8 mouse cellular contexts compared by ENCODE assay signal in the genomic region with DNA sequence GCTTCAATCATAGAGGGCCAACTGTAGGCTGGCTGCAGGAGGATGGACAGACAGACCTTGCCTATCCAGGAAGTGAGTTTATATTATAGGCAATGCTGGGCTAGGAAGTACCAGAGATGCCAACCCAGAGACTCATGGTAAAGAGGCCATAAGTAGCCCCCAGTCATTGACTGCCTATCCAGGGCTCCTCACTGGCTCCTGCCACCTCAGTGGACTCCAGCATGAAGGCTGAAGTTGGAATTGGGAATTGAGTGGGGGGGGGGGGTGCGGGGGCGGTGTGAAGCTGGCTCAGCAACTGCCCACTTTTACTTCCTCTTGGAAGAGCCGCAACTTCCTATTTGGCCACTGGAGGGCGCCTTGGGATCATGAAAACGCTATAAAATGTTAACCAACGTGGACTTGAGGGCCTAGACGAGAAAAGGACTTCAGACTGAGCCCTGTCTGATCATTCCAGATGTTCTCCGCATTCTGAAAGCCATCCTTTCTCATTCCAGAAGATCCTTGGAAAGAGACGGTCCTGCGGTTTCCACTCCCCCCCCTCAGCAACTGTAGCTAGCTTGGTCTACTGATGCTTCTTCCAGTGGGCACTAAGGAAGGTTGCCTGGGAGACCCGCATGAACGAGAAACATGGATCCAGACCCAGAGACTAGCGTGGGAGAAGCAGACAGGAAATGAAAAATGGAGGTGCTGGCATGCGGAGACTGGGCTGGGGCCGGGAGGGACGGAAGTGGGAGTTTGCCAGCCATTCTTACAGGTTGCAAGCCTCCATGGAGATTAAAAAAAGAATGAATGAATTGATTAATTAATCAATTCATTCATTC.
A peak's percentile ranks its signal among the peaks of the same experiment; 100 is the strongest.
DNase-seq lines count a peak whose midpoint lies in the region; ATAC-seq and TF ChIP-seq lines count a peak whose summit lies in the region.

No protein-coding gene starts in this region.

- H3K4me1 ChIP-seq in intestine, postnatal 0 days (replicated peaks; ENCODE audit: control insufficient read depth, insufficient read depth, low read length) = no peaks in the 10 kb centered on the region
- H3K4me1 ChIP-seq in limb, embryonic 11.5 days (ENCODE audit: control insufficient read depth, insufficient read depth, low read length) = peaks cover 5% of the 10 kb centered on the region; the same call in 1 of the 2 replicates
- no peaks in the 10 kb centered on the region; the same call in 1 of the 2 replicates for H3K4me1 ChIP-seq in midbrain, embryonic 15.5 days

- in situ Hi-C loops in Patski (cut with MboI; ENCODE audit: low pct_unique_long_range_greater_than_20kb) = loop anchor here (5.0 kb wide), 3 partner anchors 85 to 225 kb away; a partner anchor contains a TSS

- no peak overlapping the region for H3K27ac ChIP-seq in intestine, postnatal 0 days (ENCODE audit: low read depth, low read length)
- no peak overlapping the region for H3K27ac ChIP-seq in limb, embryonic 11.5 days (replicated peaks; ENCODE audit: low read depth, low read length)
- H3K27ac ChIP-seq in midbrain, embryonic 15.5 days = 0 out of 2 replicates have a peak overlapping the region, but pooled peaks have one; percentile 25

- no peaks in the 10 kb centered on the region for H3K36me3 ChIP-seq in intestine, postnatal 0 days (ENCODE audit: control insufficient read depth, insufficient read depth)
- no peaks in the 10 kb centered on the region for H3K36me3 ChIP-seq in limb, embryonic 11.5 days (ENCODE audit: control insufficient read depth, insufficient read depth, low read length)
- no peaks in the 10 kb centered on the region for H3K36me3 ChIP-seq in midbrain, embryonic 15.5 days (replicated peaks)
- no peaks in the 10 kb centered on the region for H3K36me3 ChIP-seq in splenic B cell, adult 2 months (ENCODE audit: control insufficient read depth, insufficient read depth, low read length, poor library complexity, severe bottlenecking)

- H3K4me3 ChIP-seq in intestine, postnatal 0 days (ENCODE audit: low read depth, low read length) = no peak overlapping the region
- no peak overlapping the region for H3K4me3 ChIP-seq in limb, embryonic 11.5 days (ENCODE audit: low read depth, low read length)
- no peak overlapping the region for H3K4me3 ChIP-seq in midbrain, embryonic 15.5 days

- no peak overlapping the region for H3K9ac ChIP-seq in intestine, postnatal 0 days (ENCODE audit: low read depth, low read length)
- H3K9ac ChIP-seq in limb, embryonic 11.5 days (ENCODE audit: low read length) = no peak overlapping the region
- no peak overlapping the region for H3K9ac ChIP-seq in midbrain, embryonic 15.5 days

- no peaks in the 10 kb centered on the region for H3K9me3 ChIP-seq in intestine, postnatal 0 days (ENCODE audit: control insufficient read depth)
- no peaks in the 10 kb centered on the region for H3K9me3 ChIP-seq in limb, embryonic 11.5 days (ENCODE audit: control insufficient read depth, low read length)
- no peaks in the 10 kb centered on the region for H3K9me3 ChIP-seq in midbrain, embryonic 15.5 days

- CTCF ChIA-PET in Patski (lab: Charles Lee) = interaction anchor here (0.9 to 3.0 kb wide), 17 partner anchors 8 to 293 kb away, joined by 3 to 18 read pairs (median 4); a partner anchor contains a TSS

- no peaks in the 10 kb centered on the region for H3K27me3 ChIP-seq in Patski
- no peaks in the 10 kb centered on the region for H3K27me3 ChIP-seq in intestine, postnatal 0 days (replicated peaks; ENCODE audit: control insufficient read depth, insufficient read depth, low read length)
- H3K27me3 ChIP-seq in limb, embryonic 11.5 days (ENCODE audit: control insufficient read depth, insufficient read depth, low read length) = no peaks in the 10 kb centered on the region
- H3K27me3 ChIP-seq in midbrain, embryonic 15.5 days (replicated peaks) = no peaks in the 10 kb centered on the region
- no peaks in the 10 kb centered on the region for H3K27me3 ChIP-seq in splenic B cell, adult 2 months (ENCODE audit: control insufficient read depth, insufficient read depth, low read length, poor library complexity, severe bottlenecking)

- WGBS in intestine, postnatal 0 days = 17% methylated on average over 16 of the region's 16 CpGs
- 14% methylated on average over 16 of the region's 16 CpGs for WGBS in limb, embryonic 11.5 days
- 16% methylated on average over 16 of the region's 16 CpGs for WGBS in midbrain, embryonic 15.5 days

- H3K4me2 ChIP-seq in intestine, postnatal 0 days (replicated peaks; ENCODE audit: low read depth) = no peak overlapping the region
- H3K4me2 ChIP-seq in limb, embryonic 11.5 days (ENCODE audit: low read depth, severe bottlenecking) = no peak overlapping the region
- 0 out of 2 replicates have a peak overlapping the region, but pooled peaks have one; percentile 15 for H3K4me2 ChIP-seq in midbrain, embryonic 15.5 days

- DNase-seq in 3T3-L1 (ENCODE audit: low read depth, low spot score) = peak; percentile 86
- no peak for DNase-seq in Patski (ENCODE audit: low read depth, low spot score)
- DNase-seq in cerebellum, postnatal 36 days = peak; percentile 57 to 66
- DNase-seq in gastrocnemius, postnatal 14 days = peak; percentile 49
- DNase-seq in limb, embryonic 11.5 days (ENCODE audit: low spot score) = peak; percentile 91
- DNase-seq in splenic B cell, adult 2 months (ENCODE audit: low read depth, low spot score) = peak; percentile 78

- POLR2A ChIA-PET in Patski (lab: Charles Lee) = interaction anchor here (1.0 to 1.4 kb wide), 3 partner anchors 129 to 179 kb away, joined by 3 read pairs; no protein-coding TSS in a partner anchor

- peak; percentile 23 for ATAC-seq in Patski
- ATAC-seq in intestine, postnatal 0 days = peak; percentile 59
- peak; percentile 33; the same call in 1 of the 2 replicates for ATAC-seq in limb, embryonic 11.5 days (ENCODE audit: insufficient number of reproducible peaks, low FRiP score, low TSS enrichment, low read depth)
- peak; percentile 71 for ATAC-seq in midbrain, embryonic 15.5 days (replicated peaks)

- intact Hi-C loops in gastrocnemius, postnatal 14 days (cut with DNase I; ENCODE audit: low total_unique reads) = loop anchor here (5.0 kb wide), 2 partner anchors 175 to 220 kb away; a partner anchor contains a TSS

- no peak for TF ChIP-seq CTCF in Patski (IDR thresholded peaks at IDR 0.05)
- peak; percentile 86 for TF ChIP-seq CTCF in intestine, postnatal 0 days (IDR thresholded peaks at IDR 0.05; ENCODE audit: low read depth)
